In the genomic region with DNA sequence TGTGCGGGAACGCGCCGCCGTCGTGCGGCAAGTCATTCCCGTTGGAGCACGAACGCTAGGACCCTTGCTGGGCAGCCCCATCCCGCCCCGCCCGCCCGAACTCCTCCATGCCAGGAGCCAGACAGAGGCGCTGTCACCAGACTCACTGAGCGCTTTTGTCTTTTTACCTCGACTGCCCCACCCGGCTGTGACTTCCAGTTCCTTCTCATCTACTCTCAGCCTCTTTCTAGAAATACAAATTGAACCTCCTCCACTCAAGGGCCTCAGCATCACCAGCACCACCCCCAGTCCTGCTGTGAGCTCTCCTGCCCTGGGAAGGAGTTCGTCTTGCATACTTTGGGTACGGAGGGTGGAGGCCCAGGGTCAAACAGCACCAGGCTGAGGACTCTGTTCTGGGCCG, we compare ENCODE assay signal across 12 mouse cellular contexts. TPM values are rescaled to one million over a fixed set of nuclear protein-coding genes. Genes with fewer than 3 reads are reported as not detected.
DNase-seq lines count a peak whose midpoint lies in the region; ATAC-seq and TF ChIP-seq lines count a peak whose summit lies in the region.
"Had no signal": no experiment of that assay in that cellular context is flagged by ENCODE, and none has a peak within 500 bp of the region (broad histone marks: within the 10 kb centered on the region; RNA-seq: fewer than 3 reads in every experiment).

No protein-coding gene starts in this region.

- no peaks in the 10 kb centered on the region for H3K9me3 ChIP-seq in kidney, postnatal 0 days (replicated peaks; ENCODE audit: low read length)
- H3K9me3 ChIP-seq in embryonic facial prominence, embryonic 15.5 days (replicated peaks): no peaks in the 10 kb centered on the region
- H3K9me3 ChIP-seq in limb, embryonic 10.5 days (replicated peaks): no peaks in the 10 kb centered on the region
- no peaks in the 10 kb centered on the region for H3K9me3 ChIP-seq in neural tube, embryonic 12.5 days

- H3K27me3 ChIP-seq in kidney, postnatal 0 days (ENCODE audit: insufficient read depth, low read length): 0 out of 2 replicates have a peak, but pooled peaks cover 4% of the 10 kb centered on the region
- H3K27me3 ChIP-seq in embryonic facial prominence, embryonic 15.5 days: peaks cover 35% of the 10 kb centered on the region
- peaks cover 55% of the 10 kb centered on the region for H3K27me3 ChIP-seq in limb, embryonic 10.5 days (ENCODE audit: low read depth, poor library complexity, severe bottlenecking)
- H3K27me3 ChIP-seq in neural tube, embryonic 12.5 days (replicated peaks): peaks cover 16% of the 10 kb centered on the region
- H3K27me3 ChIP-seq: Patski had no signal

- H3K4me3 ChIP-seq in kidney, postnatal 0 days (replicated peaks; ENCODE audit: low read depth, low read length): no peak overlapping the region
- peak overlapping the region; percentile 16 for H3K4me3 ChIP-seq in embryonic facial prominence, embryonic 15.5 days (replicated peaks)
- peak overlapping the region; percentile 34 for H3K4me3 ChIP-seq in limb, embryonic 10.5 days
- H3K4me3 ChIP-seq in neural tube, embryonic 12.5 days: peak overlapping the region; percentile 18; the same call in 1 of the 2 replicates
- H3K4me3 ChIP-seq: myocyte had no signal

- ATAC-seq in kidney, postnatal 0 days (replicated peaks; ENCODE audit: low FRiP score, low read depth): no peak
- no peak for ATAC-seq in embryonic facial prominence, embryonic 15.5 days (ENCODE audit: insufficient number of reproducible peaks, low FRiP score, low TSS enrichment, low read depth)
- no peak for ATAC-seq in neural tube, embryonic 12.5 days (ENCODE audit: low FRiP score, low read depth)
- ATAC-seq: Patski had no signal

- intact Hi-C loops in gastrocnemius, postnatal 14 days (cut with DNase I; ENCODE audit: low total_unique reads): no loop called here

- H3K4me1 ChIP-seq in kidney, postnatal 0 days (replicated peaks; ENCODE audit: insufficient read depth, low read length): peaks cover 22% of the 10 kb centered on the region
- H3K4me1 ChIP-seq in embryonic facial prominence, embryonic 15.5 days: peaks cover 33% of the 10 kb centered on the region
- H3K4me1 ChIP-seq in limb, embryonic 10.5 days: peaks cover 43% of the 10 kb centered on the region
- H3K4me1 ChIP-seq in neural tube, embryonic 12.5 days: peaks cover 45% of the 10 kb centered on the region

- no peak overlapping the region for H3K27ac ChIP-seq in kidney, postnatal 0 days
- H3K27ac ChIP-seq in embryonic facial prominence, embryonic 15.5 days (replicated peaks): no peak overlapping the region
- H3K27ac ChIP-seq in limb, embryonic 10.5 days: 0 out of 2 replicates have a peak overlapping the region, but pooled peaks have one; percentile 14
- no peak overlapping the region for H3K27ac ChIP-seq in neural tube, embryonic 12.5 days

- TF ChIP-seq CTCF in kidney, postnatal 0 days (IDR thresholded peaks at IDR 0.05; ENCODE audit: low read depth): no peak

- no peaks in the 10 kb centered on the region for H3K36me3 ChIP-seq in kidney, postnatal 0 days (ENCODE audit: insufficient read depth, low read length)
- H3K36me3 ChIP-seq in embryonic facial prominence, embryonic 15.5 days: no peaks in the 10 kb centered on the region
- H3K36me3 ChIP-seq in limb, embryonic 10.5 days: no peaks in the 10 kb centered on the region
- no peaks in the 10 kb centered on the region for H3K36me3 ChIP-seq in neural tube, embryonic 12.5 days

- WGBS in kidney, postnatal 0 days: 6% methylated on average over 21 of the region's 21 CpGs
- WGBS in embryonic facial prominence, embryonic 15.5 days: 7% methylated on average over 21 of the region's 21 CpGs
- WGBS in limb, embryonic 10.5 days: 4% methylated on average over 21 of the region's 21 CpGs
- 3% methylated on average over 21 of the region's 21 CpGs for WGBS in neural tube, embryonic 12.5 days

- DNase-seq in kidney, postnatal 0 days (ENCODE audit: low spot score): no peak
- DNase-seq in kidney, adult 18-20 months: no peak
- DNase-seq in limb, embryonic 10.5 days (ENCODE audit: low spot score): no peak
- DNase-seq in left cerebral cortex, adult 18-20 months (ENCODE audit: low spot score in 2 of 2): no peak
- DNase-seq in gastrocnemius, postnatal 14 days: no peak
- no peak for DNase-seq in retina, postnatal 1 day
- DNase-seq: cerebellum, postnatal 36 days had no signal

- no peak overlapping the region for H3K9ac ChIP-seq in kidney, postnatal 0 days (ENCODE audit: low read depth, low read length)
- no peak overlapping the region for H3K9ac ChIP-seq in embryonic facial prominence, embryonic 15.5 days
- peak overlapping the region; percentile 44; the same call in 1 of the 2 replicates for H3K9ac ChIP-seq in neural tube, embryonic 12.5 days

- H3K4me2 ChIP-seq in kidney, postnatal 0 days (ENCODE audit: low read length): peak overlapping the region; percentile 48
- peak overlapping the region; percentile 40 for H3K4me2 ChIP-seq in embryonic facial prominence, embryonic 15.5 days (replicated peaks)
- peak overlapping the region; percentile 54 for H3K4me2 ChIP-seq in neural tube, embryonic 12.5 days (replicated peaks)

RNA-seq across cellular contexts. Expression of a gene that starts 2.4 kb away (rescaled TPM):
- polyA plus RNA-seq in kidney, postnatal 0 days (2015; fragmentation: Nextera tagmentation; extraction: Ambion mirVana): 53.5 and 62.7 TPM in 2 replicates
- polyA plus RNA-seq in embryonic facial prominence, embryonic 15.5 days (2015; fragmentation: Nextera tagmentation; extraction: Ambion mirVana): 110 and 118 TPM in 2 replicates
- polyA plus RNA-seq in limb, embryonic 10.5 days (2016; fragmentation: Nextera tagmentation; extraction: Ambion mirVana): 128 and 138 TPM in 2 replicates
- 207 and 218 TPM in 2 replicates for polyA plus RNA-seq in neural tube, embryonic 12.5 days (2016; fragmentation: Nextera tagmentation; extraction: Ambion mirVana)
- 10 to 100 TPM; 12.4 to 13.0 TPM for total RNA-seq in left cerebral cortex, adult 18-20 months (2021)
- 1 to 10 TPM; 7.5 to 8.7 TPM for total RNA-seq in gastrocnemius, postnatal 14 days (2021)

RNA-seq across cellular contexts. Expression of a gene that starts 16.3 kb away (rescaled TPM):
- 1.1 and 1.5 TPM in 2 replicates for polyA plus RNA-seq in kidney, postnatal 0 days (2015; fragmentation: Nextera tagmentation; extraction: Ambion mirVana)
- 4.4 and 4.6 TPM in 2 replicates for polyA plus RNA-seq in embryonic facial prominence, embryonic 15.5 days (2015; fragmentation: Nextera tagmentation; extraction: Ambion mirVana)
- 1.1 TPM in 2 replicates for polyA plus RNA-seq in limb, embryonic 10.5 days (2016; fragmentation: Nextera tagmentation; extraction: Ambion mirVana)
- polyA plus RNA-seq in neural tube, embryonic 12.5 days (2016; fragmentation: Nextera tagmentation; extraction: Ambion mirVana): 54.3 and 62.6 TPM in 2 replicates
- 10 to 100 TPM; 62.7 to 75.8 TPM for total RNA-seq in left cerebral cortex, adult 18-20 months (2021)
- total RNA-seq in gastrocnemius, postnatal 14 days (2021): 1 to 10 TPM in 1 of 2 experiments, under 1 TPM in 1; 0.69 to 1.0 TPM
- total RNA-seq: hematopoietic stem cell, adult 5-6 weeks had no signal

RNA-seq across cellular contexts. Expression of a gene that starts 48.1 kb away (rescaled TPM):
- 44.2 and 46.5 TPM in 2 replicates for polyA plus RNA-seq in kidney, postnatal 0 days (2015; fragmentation: Nextera tagmentation; extraction: Ambion mirVana)
- 37.4 and 40.1 TPM in 2 replicates for polyA plus RNA-seq in embryonic facial prominence, embryonic 15.5 days (2015; fragmentation: Nextera tagmentation; extraction: Ambion mirVana)
- 84.0 and 85.8 TPM in 2 replicates for polyA plus RNA-seq in limb, embryonic 10.5 days (2016; fragmentation: Nextera tagmentation; extraction: Ambion mirVana)
- polyA plus RNA-seq in neural tube, embryonic 12.5 days (2016; fragmentation: Nextera tagmentation; extraction: Ambion mirVana): 142 and 146 TPM in 2 replicates
- total RNA-seq in left cerebral cortex, adult 18-20 months (2021): 100 to 1,000 TPM; 149 to 156 TPM
- 10 to 100 TPM in 1 of 2 experiments, 1 to 10 TPM in 1; 9.4 to 11.5 TPM for total RNA-seq in gastrocnemius, postnatal 14 days (2021)

RNA-seq across cellular contexts. Expression of a gene that starts 51.4 kb away (rescaled TPM):
- polyA plus RNA-seq in kidney, postnatal 0 days (2015; fragmentation: Nextera tagmentation; extraction: Ambion mirVana): not detected in 2 replicates
- not detected in 2 replicates for polyA plus RNA-seq in embryonic facial prominence, embryonic 15.5 days (2015; fragmentation: Nextera tagmentation; extraction: Ambion mirVana)
- polyA plus RNA-seq in limb, embryonic 10.5 days (2016; fragmentation: Nextera tagmentation; extraction: Ambion mirVana): not detected in 2 replicates
- not detected in 2 replicates for polyA plus RNA-seq in neural tube, embryonic 12.5 days (2016; fragmentation: Nextera tagmentation; extraction: Ambion mirVana)
- 1 to 10 TPM; 2.6 to 6.1 TPM for total RNA-seq in left cerebral cortex, adult 18-20 months (2021)
- 1 to 10 TPM; 1.7 to 1.9 TPM for total RNA-seq in gastrocnemius, postnatal 14 days (2021)
- total RNA-seq: hematopoietic stem cell, adult 5-6 weeks had no signal
- polyA plus RNA-seq: myocyte, Patski had no signal

RNA-seq across cellular contexts. Expression of a gene that starts 52.7 kb away (rescaled TPM):
- polyA plus RNA-seq in kidney, postnatal 0 days (2015; fragmentation: Nextera tagmentation; extraction: Ambion mirVana): 2.3 and 2.7 TPM in 2 replicates
- polyA plus RNA-seq in embryonic facial prominence, embryonic 15.5 days (2015; fragmentation: Nextera tagmentation; extraction: Ambion mirVana): not detected in 2 replicates
- not detected in 2 replicates for polyA plus RNA-seq in limb, embryonic 10.5 days (2016; fragmentation: Nextera tagmentation; extraction: Ambion mirVana)
- polyA plus RNA-seq in neural tube, embryonic 12.5 days (2016; fragmentation: Nextera tagmentation; extraction: Ambion mirVana): 0.60 and 1.1 TPM in 2 replicates
- total RNA-seq in left cerebral cortex, adult 18-20 months (2021): under 1 TPM; 0.35 to 0.61 TPM
- not detected for total RNA-seq in gastrocnemius, postnatal 14 days (2021)
- total RNA-seq: hematopoietic stem cell, adult 5-6 weeks had no signal
- polyA plus RNA-seq: myocyte, Patski had no signal
